Mouse (Mus musculus): ENCODE measurements at regions not wholly inside any gene's neighbourhood (a gene's known extent, or its start where the extent isn't known, plus 50 kb on each side); places are given as distances from the start of the nearest gene placed in this dataset.

GRCm38 (mm10) chr8:49281254-49281653 is 437.5 kb upstream of the Tenm3 start:
- TF ChIP-seq POLR2A (IDR thresholded peaks at IDR 0.05; ENCODE audit: borderline replicate concordance, extremely low read depth, insufficient read depth, insufficient read length, poor library complexity, severe bottlenecking) (no peak), CTCF (IDR thresholded peaks at IDR 0.05; ENCODE audit: borderline replicate concordance, extremely low read depth, insufficient read depth, insufficient read length) (no peak)
